Mouse (Mus musculus): ENCODE measurements around the gene Surf2. TPM values are rescaled to one million over a fixed set of nuclear protein-coding genes. Genes with fewer than 3 reads are reported as not detected.

Surf2 gene
- polyA plus RNA-seq, 1 experiment from 2014 or later: 58.4 TPM

DNA sequence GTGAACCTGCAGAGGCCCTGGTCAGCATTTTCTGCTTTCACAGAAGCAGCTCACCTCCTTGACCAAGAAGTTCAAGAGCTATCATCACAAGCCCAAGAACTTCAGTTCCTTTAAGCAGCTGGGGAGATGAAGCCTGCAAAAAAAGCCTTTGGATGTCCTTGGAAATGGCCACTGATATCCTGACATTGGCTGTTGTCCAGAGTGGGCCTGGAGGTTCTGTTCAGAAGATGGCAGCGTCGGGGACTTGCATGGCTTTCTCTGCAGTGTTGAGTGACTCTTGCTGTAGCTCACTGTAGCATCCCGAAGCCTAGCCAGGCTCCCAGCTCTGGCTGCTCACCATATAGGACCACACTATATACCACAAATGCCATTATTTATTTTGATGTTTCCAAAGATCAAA lies 3.5 kb downstream of the Surf2 start:
- 88% methylated on average over 3 of the region's 3 CpGs for WGBS
- Histone ChIP-seq H3K36me3 (peaks cover 66% of the 10 kb centered on the region), H3K27ac (replicated peaks) (no peak overlapping the region), H3K9me3 (replicated peaks) (no peaks in the 10 kb centered on the region), H3K4me2 (no peak overlapping the region), H3K4me3 (replicated peaks) (no peak overlapping the region), H3K4me1 (peaks cover 32% of the 10 kb centered on the region), H3K27me3 (replicated peaks) (no peaks in the 10 kb centered on the region), H3K9ac (replicated peaks) (no peak overlapping the region)
- no peak for ATAC-seq (ENCODE audit: low FRiP score)

- Histone ChIP-seq H3K27me3 (replicated peaks) (no peaks in the 10 kb centered on the region), H3K36me3 (peaks cover 73% of the 10 kb centered on the region)
- ATAC-seq (ENCODE audit: low FRiP score): no peak
Observed at GRCm38 (mm10) chr2:26920190-26920855, 4.2 kb downstream of the Surf2 start.

DNA sequence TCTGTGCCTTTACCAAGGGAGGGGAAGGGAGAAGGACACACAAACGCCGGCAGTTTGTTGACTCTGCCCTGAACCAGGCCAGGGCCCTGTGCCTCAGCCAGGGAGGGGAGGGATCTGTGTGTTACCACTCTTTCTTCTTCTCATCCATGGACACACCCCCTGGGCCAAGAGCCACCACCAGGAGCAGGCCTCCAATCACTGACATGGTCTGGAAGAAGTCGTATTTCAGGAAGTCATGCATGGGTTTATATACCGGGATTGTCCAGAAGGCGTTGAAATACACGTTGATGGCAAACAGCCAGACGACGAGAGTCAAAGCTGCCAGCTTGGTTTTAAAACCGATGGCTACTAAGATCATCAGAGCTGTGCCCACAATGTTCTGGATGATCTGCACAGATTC lies 5.6 kb downstream of the Surf2 start:
- Histone ChIP-seq H3K9me3 (replicated peaks) (no peaks in the 10 kb centered on the region), H3K9ac (replicated peaks) (no peak overlapping the region), H3K4me2 (no peak overlapping the region), H3K27me3 (replicated peaks) (no peaks in the 10 kb centered on the region), H3K27ac (replicated peaks) (no peak overlapping the region), H3K4me1 (peaks cover 18% of the 10 kb centered on the region), H3K4me3 (replicated peaks) (no peak overlapping the region), H3K36me3 (peaks cover 86% of the 10 kb centered on the region)
- ATAC-seq (ENCODE audit: low FRiP score): no peak
- WGBS: 80% methylated on average over 9 of the region's 9 CpGs

More at GRCm38 (mm10) chr2:26920190-26920855, 4.2 kb downstream of the Surf2 start:
- Histone ChIP-seq H3K4me2 (no peak overlapping the region), H3K4me3 (replicated peaks) (no peak overlapping the region), H3K9ac (replicated peaks) (no peak overlapping the region), H3K9me3 (replicated peaks) (no peaks in the 10 kb centered on the region), H3K27ac (replicated peaks) (no peak overlapping the region), H3K4me1 (peaks cover 26% of the 10 kb centered on the region)
- WGBS: 91% methylated on average over 6 of the region's 6 CpGs

DNA sequence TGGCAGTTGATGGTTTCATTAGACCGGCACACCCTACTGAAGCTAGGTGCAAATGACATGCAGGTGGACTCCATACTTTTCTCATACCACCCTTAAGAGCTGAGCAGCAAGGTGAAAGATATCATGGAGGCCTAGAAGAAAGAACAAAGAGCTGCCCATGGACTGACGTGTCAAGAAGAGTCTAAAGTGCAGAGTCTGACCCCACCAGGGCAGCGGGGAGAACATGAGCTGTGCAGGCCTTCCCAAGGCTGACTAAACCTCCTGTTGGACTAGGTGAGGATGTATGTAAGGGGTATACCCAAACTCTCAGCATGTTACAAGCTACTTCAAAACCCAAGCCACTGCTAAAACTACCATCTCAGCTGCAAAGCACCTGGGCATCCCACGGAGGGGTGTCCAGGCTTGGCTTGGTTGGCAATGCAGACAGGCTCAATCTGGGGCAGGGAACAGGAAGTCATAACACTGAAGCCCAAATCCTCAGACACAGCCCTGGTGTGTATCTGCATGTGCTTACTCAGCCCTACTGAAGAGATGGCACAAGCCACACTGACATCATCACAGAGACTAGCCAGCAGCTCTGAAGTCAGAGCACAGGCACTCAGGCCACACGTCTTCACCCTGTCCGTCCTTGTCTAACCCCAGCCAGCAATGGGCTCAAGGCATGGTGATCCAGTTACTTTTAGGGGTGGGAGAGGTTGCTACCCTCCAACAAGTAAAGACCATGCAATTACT lies 11.7 kb downstream of the Surf2 start:
- H3K36me3 ChIP-seq: peaks cover 59% of the 10 kb centered on the region
- WGBS: 94% methylated on average over 6 of the region's 6 CpGs
- no peak for ATAC-seq (ENCODE audit: low FRiP score)

DNA sequence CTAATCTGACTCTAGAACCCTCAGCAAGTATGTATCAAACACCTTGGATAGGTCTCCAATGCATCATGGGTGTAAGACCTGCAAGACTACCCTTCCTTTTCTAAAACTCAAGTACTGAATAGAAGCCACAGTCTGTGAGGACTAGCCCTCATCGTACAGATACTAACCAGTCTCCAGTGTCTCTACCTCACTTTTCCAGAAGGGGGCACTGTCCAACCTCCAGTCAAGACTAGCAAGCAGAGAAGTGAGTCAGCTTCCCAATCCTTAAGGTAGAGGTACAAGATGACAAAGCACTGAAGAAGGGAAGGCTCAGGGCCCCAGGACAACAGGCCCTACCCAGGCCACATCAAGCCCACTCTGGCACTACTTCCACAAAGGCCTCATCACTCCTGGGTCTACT lies 14.2 kb downstream of the Surf2 start:
- Histone ChIP-seq H3K36me3 (peaks cover 34% of the 10 kb centered on the region), H3K9me3 (replicated peaks) (no peaks in the 10 kb centered on the region), H3K27me3 (replicated peaks) (no peaks in the 10 kb centered on the region), H3K4me3 (replicated peaks) (no peak overlapping the region), H3K4me1 (peaks cover 39% of the 10 kb centered on the region), H3K27ac (replicated peaks) (no peak overlapping the region), H3K4me2 (no peak overlapping the region), H3K9ac (replicated peaks) (no peak overlapping the region)
- WGBS: 31% methylated on average over 1 of the region's 1 CpGs
- ATAC-seq (ENCODE audit: low FRiP score): no peak

More for the DNA sequence above, 11.7 kb downstream of the Surf2 start:
- H3K9ac ChIP-seq (replicated peaks): no peak overlapping the region
- peaks cover 34% of the 10 kb centered on the region for H3K4me1 ChIP-seq
- no peak overlapping the region for H3K27ac ChIP-seq (replicated peaks)
- H3K9me3 ChIP-seq (replicated peaks): no peaks in the 10 kb centered on the region
- H3K4me3 ChIP-seq (replicated peaks): no peak overlapping the region
- no peaks in the 10 kb centered on the region for H3K27me3 ChIP-seq (replicated peaks)
- no peak overlapping the region for H3K4me2 ChIP-seq

DNA sequence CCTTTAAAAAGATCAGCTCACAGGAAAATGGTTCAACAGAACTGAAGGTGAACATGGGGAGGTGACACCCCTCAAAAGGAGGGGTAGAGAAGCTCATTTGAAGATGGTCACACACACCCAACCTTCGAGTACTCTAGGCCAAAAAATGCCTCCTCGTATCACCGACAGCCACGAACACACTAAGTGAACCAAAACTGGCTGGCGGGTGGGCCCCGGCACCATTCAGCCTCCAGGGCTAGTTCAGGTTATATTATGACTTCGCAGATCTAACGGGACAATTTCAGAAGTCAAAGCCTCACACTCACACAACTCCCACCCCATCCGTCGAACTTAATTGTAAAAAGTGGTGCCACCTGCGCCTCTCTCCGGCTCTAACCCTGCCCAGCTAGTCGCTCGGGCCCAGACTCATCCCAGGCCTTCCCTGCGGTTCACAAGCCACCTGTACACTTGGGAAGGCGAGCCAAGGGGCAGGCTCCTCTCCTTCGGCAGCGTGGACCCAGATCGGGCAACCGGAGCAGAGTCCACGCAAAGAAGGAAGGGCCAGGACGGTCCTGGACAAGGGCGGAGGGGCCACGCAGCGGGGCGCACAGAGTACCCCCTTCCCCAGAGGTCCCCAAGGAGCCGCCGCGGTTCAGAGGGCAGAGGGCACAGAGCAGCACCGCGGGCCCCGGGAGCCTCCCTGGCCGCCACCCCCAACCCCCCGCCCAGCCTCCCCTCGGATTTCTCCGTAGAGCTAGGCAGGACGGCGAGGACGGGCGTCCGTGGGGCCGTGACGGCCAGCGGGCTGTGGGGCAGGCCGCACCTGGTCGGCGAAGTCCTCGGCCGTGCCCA lies 16.5 kb downstream of the Surf2 start:
- Histone ChIP-seq H3K36me3 (peaks cover 21% of the 10 kb centered on the region), H3K4me3 (replicated peaks) (peak overlapping the region; percentile 89), H3K27ac (replicated peaks) (peak overlapping the region; percentile 80), H3K4me2 (peak overlapping the region; percentile 79), H3K9me3 (replicated peaks) (no peaks in the 10 kb centered on the region), H3K4me1 (peaks cover 39% of the 10 kb centered on the region), H3K27me3 (replicated peaks) (no peaks in the 10 kb centered on the region), H3K9ac (replicated peaks) (peak overlapping the region; percentile 98)
- peak; percentile 56 for ATAC-seq (ENCODE audit: low FRiP score)
- 2% methylated on average over 47 of the region's 49 CpGs for WGBS

DNA sequence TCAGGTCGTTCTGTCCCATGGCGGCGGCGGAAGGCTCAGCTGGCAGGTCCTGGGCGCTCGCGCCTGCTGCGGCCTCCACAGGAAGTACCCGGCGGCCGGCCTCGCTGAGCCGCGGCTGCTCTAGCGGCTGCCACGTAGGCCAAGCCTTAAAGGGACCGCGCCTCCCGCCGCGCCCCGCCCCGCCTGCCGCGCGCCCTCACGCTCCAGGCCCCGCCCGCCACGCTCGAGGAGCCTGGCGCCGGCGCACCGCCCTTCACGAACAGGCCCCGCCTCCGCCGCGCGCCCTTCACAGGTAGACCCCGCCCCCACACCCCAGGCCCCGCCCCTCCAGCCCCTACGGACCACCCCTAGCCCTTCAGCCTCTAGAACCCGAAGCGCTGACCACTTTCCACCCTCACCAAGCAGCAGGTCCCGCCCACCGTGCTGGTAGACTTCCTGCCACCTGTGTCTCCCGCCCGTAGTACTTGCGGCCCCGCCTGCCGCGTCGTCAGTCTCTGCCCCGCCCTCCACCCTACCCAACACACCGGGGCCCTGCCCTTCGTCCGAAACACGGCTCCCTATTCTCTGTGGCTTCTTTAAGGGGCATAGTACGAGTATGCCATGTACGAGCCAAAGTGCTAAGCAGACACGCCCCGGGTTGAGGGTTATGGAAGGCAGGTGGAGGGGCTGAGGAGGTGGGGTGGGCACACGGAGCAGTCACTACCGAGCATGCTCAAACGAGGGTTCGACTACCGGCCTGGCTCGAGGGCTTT lies 17.3 kb downstream of the Surf2 start, which contains the start of the genes Surf4 and Stkld1:
Gene Surf4 (minus strand): TSS at position 625 of the 752 bp plus-strand sequence.
Gene Stkld1 (plus strand): TSS at position 744 of the 752 bp plus-strand sequence.
- H3K4me3 ChIP-seq (replicated peaks): peak within 1 kb of the TSS; percentile 89
- H3K4me1 ChIP-seq: peaks cover 39% of the 10 kb centered on the region
- peak; percentile 96 for ATAC-seq (ENCODE audit: low FRiP score)
- H3K9me3 ChIP-seq (replicated peaks): no peaks in the 10 kb centered on the region
- H3K9ac ChIP-seq (replicated peaks): peak within 1 kb of the TSS; percentile 98
- WGBS: 1% methylated on average over 60 of the region's 70 CpGs
- peaks cover 20% of the 10 kb centered on the region for H3K36me3 ChIP-seq
- H3K4me2 ChIP-seq: peak within 1 kb of the TSS; percentile 79
- H3K27ac ChIP-seq (replicated peaks): peak within 1 kb of the TSS; percentile 80
- no peaks in the 10 kb centered on the region for H3K27me3 ChIP-seq (replicated peaks)

DNA sequence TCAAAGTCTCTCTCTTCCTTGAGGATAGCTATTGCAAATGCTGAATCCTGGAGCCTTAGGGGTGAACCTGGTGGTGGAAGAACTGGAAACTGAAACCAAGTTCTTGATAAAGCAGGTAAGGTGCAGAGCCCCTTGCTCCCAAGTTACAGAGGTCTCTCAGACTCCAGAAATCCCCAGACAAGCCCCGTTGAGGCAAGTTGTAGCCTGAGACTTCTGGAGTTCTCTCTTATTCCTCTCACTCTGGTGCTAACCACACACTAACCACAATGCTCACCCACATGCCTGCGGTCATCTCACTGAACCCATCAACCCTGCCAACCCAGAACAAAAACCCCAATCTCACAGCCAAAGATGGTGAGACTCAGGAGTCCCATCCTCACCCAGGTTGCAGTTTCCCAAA lies 19.1 kb downstream of the Surf2 start:
- WGBS: 88% methylated on average over 2 of the region's 2 CpGs
- Histone ChIP-seq H3K9me3 (replicated peaks) (no peaks in the 10 kb centered on the region), H3K36me3 (peaks cover 6% of the 10 kb centered on the region; the same call in 1 of the 2 replicates), H3K27me3 (replicated peaks) (no peaks in the 10 kb centered on the region), H3K4me2 (no peak overlapping the region), H3K4me1 (peaks cover 29% of the 10 kb centered on the region), H3K4me3 (replicated peaks) (no peak overlapping the region), H3K9ac (replicated peaks) (no peak overlapping the region), H3K27ac (replicated peaks) (no peak overlapping the region)
- ATAC-seq (ENCODE audit: low FRiP score): no peak

GRCm38 (mm10) chr2:26936425-26936824 lies 20.3 kb downstream of the Surf2 start:
- Histone ChIP-seq H3K4me1 (peaks cover 17% of the 10 kb centered on the region), H3K9me3 (replicated peaks) (no peaks in the 10 kb centered on the region), H3K4me2 (no peak overlapping the region), H3K4me3 (replicated peaks) (no peak overlapping the region), H3K27ac (replicated peaks) (no peak overlapping the region), H3K27me3 (replicated peaks) (no peaks in the 10 kb centered on the region), H3K9ac (replicated peaks) (no peak overlapping the region), H3K36me3 (no peaks in the 10 kb centered on the region)
- WGBS: 64% methylated on average over 1 of the region's 1 CpGs
- ATAC-seq (ENCODE audit: low FRiP score): no peak

GRCm38 (mm10) chr2:26941539-26941938 lies 25.4 kb downstream of the Surf2 start:
- Histone ChIP-seq H3K4me1 (no peaks in the 10 kb centered on the region), H3K4me3 (replicated peaks) (no peak overlapping the region), H3K27me3 (replicated peaks) (no peaks in the 10 kb centered on the region), H3K27ac (replicated peaks) (no peak overlapping the region), H3K4me2 (no peak overlapping the region), H3K9ac (replicated peaks) (no peak overlapping the region), H3K9me3 (replicated peaks) (no peaks in the 10 kb centered on the region), H3K36me3 (no peaks in the 10 kb centered on the region)
- WGBS: 52% methylated on average over 5 of the region's 5 CpGs
- ATAC-seq (ENCODE audit: low FRiP score): no peak

- Histone ChIP-seq H3K27me3 (replicated peaks) (no peaks in the 10 kb centered on the region), H3K9ac (replicated peaks) (no peak overlapping the region), H3K4me2 (no peak overlapping the region), H3K9me3 (replicated peaks) (no peaks in the 10 kb centered on the region), H3K36me3 (no peaks in the 10 kb centered on the region), H3K4me1 (no peaks in the 10 kb centered on the region), H3K27ac (replicated peaks) (no peak overlapping the region), H3K4me3 (replicated peaks) (no peak overlapping the region)
- no peak for ATAC-seq (ENCODE audit: low FRiP score)
- WGBS: 89% methylated on average over 3 of the region's 3 CpGs
Observed at GRCm38 (mm10) chr2:26943253-26943652, 27.1 kb downstream of the Surf2 start.

Data from neural tube, embryonic 15.5 days (tissue).